Mouse (Mus musculus) megakaryocyte, embryonic 14.5 days (primary cell): ENCODE results near the gene Pla2g12a. TPM values are rescaled to one million over a fixed set of nuclear protein-coding genes. Genes with fewer than 3 reads are reported as not detected.

ENCODE experiments used
- H3K27me3 ChIP-seq: replicated peaks from 2 replicates; pipeline ENCODE3; 2012; ENCODE audit warnings: inconsistent platforms
- H3K36me3 ChIP-seq: replicated peaks from 2 replicates; pipeline ENCODE3; 2012; ENCODE audit warnings: low read length, inconsistent platforms, mixed read lengths
- H3K4me1 ChIP-seq: 2 replicates; pipeline ENCODE4 v1.6.1; 2012; ENCODE audit warnings: inconsistent platforms
- H3K4me3 ChIP-seq: replicated peaks from 2 replicates; pipeline ENCODE3; 2012; ENCODE audit warnings: moderate library complexity, mild to moderate bottlenecking, inconsistent platforms
- H3K9me3 ChIP-seq: 2 replicates; pipeline ENCODE4 v1.6.1; 2012; ENCODE audit warnings: inconsistent platforms
- FLI1 ChIP-seq: IDR thresholded peaks from 2 replicates; pipeline ENCODE4 v1.6.1; 2012; ENCODE audit warnings: low read length, inconsistent platforms, mixed read lengths
- GATA1 ChIP-seq: IDR thresholded peaks from 3 replicates; pipeline ENCODE4 v1.6.1; 2012; ENCODE audit warnings: mixed read lengths, low read length, inconsistent platforms, borderline replicate concordance
- polyA plus RNA-seq: library from polyadenylated mRNA; stranded (reverse); fragments of >175 nt; gene quantifications from 2 replicates; pipeline ENCODE4 v1.2.3, GENCODE M21; 2012; ENCODE audit warnings: low replicate concordance; ENCODE audit not compliant: insufficient read depth

Pla2g12a gene
- polyA plus RNA-seq, 1 experiment, result 103 TPM

- no peak for TF ChIP-seq GATA1
- TF ChIP-seq FLI1, result no peak
- Histone ChIP-seq H3K27me3 (no peaks in the 10 kb centered on the region), H3K36me3 (peaks cover 17% of the 10 kb centered on the region), H3K9me3 (no peaks in the 10 kb centered on the region), H3K4me3 (no peak overlapping the region), H3K4me1 (peaks cover 4% of the 10 kb centered on the region; the same call in 1 of the 2 replicates)
These were observed 40.0 kb downstream of the Pla2g12a start for GRCm38 (mm10) chr3:129918434-129918833.

DNA sequence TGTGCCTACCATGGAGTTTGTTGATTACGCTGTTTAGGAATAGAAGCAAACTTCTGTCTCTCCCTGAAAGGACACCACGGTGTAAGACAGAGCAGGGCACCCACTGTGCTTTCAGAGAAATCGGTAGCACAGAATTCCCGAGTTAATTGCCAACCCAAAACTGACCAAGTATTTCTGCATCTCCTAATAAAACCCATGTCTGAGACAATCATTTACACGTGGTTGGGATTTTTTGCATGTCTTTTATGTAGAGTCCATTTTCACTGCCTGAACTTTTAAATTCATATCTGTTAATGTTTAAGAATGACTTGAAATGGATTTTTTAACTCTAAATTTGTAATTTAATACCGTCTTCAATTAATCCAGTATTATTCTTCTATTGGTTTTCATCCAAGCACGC lies 45.2 kb downstream of the Pla2g12a start:
- TF ChIP-seq FLI1 (no peak), GATA1 (no peak)
- Histone ChIP-seq H3K36me3 (no peaks in the 10 kb centered on the region), H3K27me3 (peaks cover 3% of the 10 kb centered on the region), H3K4me1 (no peaks in the 10 kb centered on the region; the same call in 1 of the 2 replicates), H3K4me3 (no peak overlapping the region), H3K9me3 (peaks cover 27% of the 10 kb centered on the region)

DNA sequence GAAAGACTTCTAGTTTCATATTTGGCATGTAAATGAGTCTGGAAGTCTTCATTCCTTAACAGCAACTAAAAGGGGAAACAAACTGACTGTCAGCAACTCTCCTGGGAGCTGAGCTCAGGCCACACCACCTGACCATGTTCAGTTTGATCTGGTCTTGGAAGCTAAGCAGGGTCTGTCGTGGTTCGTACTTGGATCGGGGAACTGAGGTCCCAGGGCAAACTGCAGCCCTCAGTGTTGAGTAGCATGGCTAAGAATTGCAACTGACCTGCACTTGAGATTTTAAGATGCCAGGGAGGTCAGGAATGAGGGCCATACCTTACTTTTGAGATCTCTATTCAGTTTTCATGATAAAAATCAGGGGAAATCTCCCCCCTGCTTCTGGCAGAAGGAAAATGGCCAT lies 47.5 kb downstream of the Pla2g12a start:
- Histone ChIP-seq H3K9me3 (peaks cover 27% of the 10 kb centered on the region), H3K36me3 (no peaks in the 10 kb centered on the region), H3K27me3 (peaks cover 4% of the 10 kb centered on the region), H3K4me1 (no peaks in the 10 kb centered on the region), H3K4me3 (no peak overlapping the region)
- TF ChIP-seq GATA1 (no peak), FLI1 (no peak)

DNA sequence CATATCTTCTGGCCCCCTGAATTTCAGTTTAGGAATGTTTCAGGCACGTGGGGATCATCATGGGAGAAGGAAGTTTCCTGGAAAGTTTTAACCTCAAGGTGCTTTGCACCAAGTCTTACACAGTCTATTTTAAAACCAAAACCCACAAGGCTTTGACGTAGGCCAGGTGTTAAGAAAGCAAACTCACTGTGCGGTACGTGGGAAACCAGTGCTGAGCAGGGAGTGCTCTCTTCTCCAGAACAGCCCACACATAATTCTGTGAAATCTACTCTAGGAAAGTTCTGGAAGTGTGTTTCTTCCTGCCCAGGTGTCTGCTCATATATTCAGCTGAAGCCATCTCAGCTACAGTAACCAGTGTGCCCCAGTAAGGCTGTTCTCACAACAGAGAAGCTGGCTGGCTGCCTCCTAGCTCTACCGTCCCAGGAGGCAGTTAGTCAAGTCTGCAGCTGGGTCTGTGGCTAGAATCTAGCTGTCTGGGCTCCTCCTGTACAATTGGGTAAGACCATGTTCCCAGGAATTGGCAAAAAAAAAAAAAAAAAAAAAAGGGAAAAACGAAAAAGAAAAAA lies 51.9 kb downstream of the Pla2g12a start:
- H3K4me3 ChIP-seq, result no peak overlapping the region
- H3K27me3 ChIP-seq, result peaks cover 4% of the 10 kb centered on the region
- TF ChIP-seq GATA1, result no peak
- no peak for TF ChIP-seq FLI1

DNA sequence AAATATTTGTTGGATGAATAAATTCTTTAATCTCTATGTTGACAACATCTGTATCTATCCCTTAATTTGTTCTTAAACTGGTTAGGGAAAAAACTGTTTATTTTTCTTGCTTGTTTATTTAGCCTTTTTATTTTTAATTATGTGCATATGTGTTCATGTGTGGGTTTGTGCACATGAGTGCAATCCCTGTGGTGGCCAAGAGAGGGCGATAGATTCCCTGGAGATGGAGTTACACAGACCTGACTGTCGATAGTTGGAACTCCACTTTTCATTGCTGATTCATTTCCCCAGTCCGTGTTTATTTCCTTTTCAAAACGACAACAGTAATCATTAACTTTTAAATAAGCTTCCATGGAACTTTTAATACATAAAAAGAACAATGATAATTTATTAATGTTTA lies 54.0 kb downstream of the Pla2g12a start:
- TF ChIP-seq GATA1 (no peak), FLI1 (no peak)
- Histone ChIP-seq H3K4me3 (no peak overlapping the region), H3K36me3 (no peaks in the 10 kb centered on the region), H3K9me3 (no peaks in the 10 kb centered on the region), H3K4me1 (no peaks in the 10 kb centered on the region), H3K27me3 (peaks cover 1% of the 10 kb centered on the region)

More for the DNA sequence above, 51.9 kb downstream of the Pla2g12a start:
- Histone ChIP-seq H3K9me3 (peaks cover 11% of the 10 kb centered on the region), H3K4me1 (no peaks in the 10 kb centered on the region), H3K36me3 (no peaks in the 10 kb centered on the region)

- Histone ChIP-seq H3K36me3 (no peaks in the 10 kb centered on the region), H3K9me3 (no peaks in the 10 kb centered on the region), H3K27me3 (peaks cover 2% of the 10 kb centered on the region), H3K4me1 (no peaks in the 10 kb centered on the region), H3K4me3 (no peak overlapping the region)
- TF ChIP-seq GATA1 (no peak), FLI1 (no peak)
These were observed 58.2 kb downstream of the Pla2g12a start for GRCm38 (mm10) chr3:129936561-129936960.

DNA sequence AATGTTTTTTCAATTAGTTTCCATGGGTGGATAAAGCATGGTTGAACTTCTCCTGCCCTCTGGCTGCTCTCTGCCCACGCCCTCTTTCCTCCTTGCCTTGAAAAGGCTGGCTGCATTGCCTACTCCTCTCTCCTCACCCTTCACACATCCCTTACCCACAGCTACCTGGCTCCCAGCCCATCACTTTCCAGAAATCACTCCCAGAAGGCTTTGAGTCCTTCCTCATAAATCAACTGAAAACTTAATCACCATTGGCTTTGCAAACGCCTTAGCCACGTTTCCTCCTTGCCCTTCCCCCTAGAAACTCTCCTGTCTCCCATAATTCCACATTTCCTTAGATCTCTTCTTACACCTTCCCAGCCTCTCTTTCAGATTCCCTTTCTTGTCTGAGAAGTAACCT lies 59.4 kb downstream of the Pla2g12a start:
- H3K4me1 ChIP-seq, result no peaks in the 10 kb centered on the region
- TF ChIP-seq FLI1 (no peak), GATA1 (no peak)
- H3K27me3 ChIP-seq, result peaks cover 4% of the 10 kb centered on the region
- peaks cover 6% of the 10 kb centered on the region for H3K9me3 ChIP-seq
- no peak overlapping the region for H3K4me3 ChIP-seq
- no peaks in the 10 kb centered on the region for H3K36me3 ChIP-seq

- TF ChIP-seq GATA1, result no peak
- TF ChIP-seq FLI1, result no peak
- H3K27me3 ChIP-seq, result peaks cover 4% of the 10 kb centered on the region
- peaks cover 6% of the 10 kb centered on the region for H3K9me3 ChIP-seq
- no peak overlapping the region for H3K4me3 ChIP-seq
- H3K4me1 ChIP-seq, result no peaks in the 10 kb centered on the region
- H3K36me3 ChIP-seq, result no peaks in the 10 kb centered on the region
These were observed 60.7 kb downstream of the Pla2g12a start for GRCm38 (mm10) chr3:129939058-129939457.

DNA sequence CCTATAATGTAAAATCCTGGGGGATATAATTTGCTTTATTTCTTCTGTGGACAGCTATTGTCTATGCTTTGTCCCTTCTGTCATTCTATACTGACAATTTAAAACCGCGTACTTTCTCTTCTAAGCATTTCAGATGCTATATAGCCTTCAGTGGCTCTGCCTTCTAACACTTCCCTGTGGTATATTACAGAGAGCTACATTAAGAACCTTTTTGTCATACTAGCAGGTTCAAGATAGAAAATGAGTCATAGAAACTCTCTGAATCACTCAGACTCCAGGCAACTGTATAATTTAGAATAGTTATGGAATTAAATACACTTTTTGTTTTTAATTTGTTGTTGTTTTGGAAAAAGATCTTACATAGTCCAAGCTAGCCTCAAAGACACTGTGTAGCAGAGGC lies 62.4 kb downstream of the Pla2g12a start:
- Histone ChIP-seq H3K27me3 (peaks cover 5% of the 10 kb centered on the region), H3K9me3 (peaks cover 6% of the 10 kb centered on the region), H3K4me1 (no peaks in the 10 kb centered on the region), H3K36me3 (no peaks in the 10 kb centered on the region), H3K4me3 (no peak overlapping the region)
- TF ChIP-seq GATA1 (no peak), FLI1 (no peak)

- peaks cover 3% of the 10 kb centered on the region; the same call in 1 of the 2 replicates for H3K4me1 ChIP-seq
- no peak for TF ChIP-seq GATA1
- no peak for TF ChIP-seq FLI1
- H3K4me3 ChIP-seq, result no peak overlapping the region
- no peaks in the 10 kb centered on the region for H3K36me3 ChIP-seq
- H3K27me3 ChIP-seq, result peaks cover 8% of the 10 kb centered on the region
- peaks cover 6% of the 10 kb centered on the region for H3K9me3 ChIP-seq
These were observed 62.9 kb downstream of the Pla2g12a start for GRCm38 (mm10) chr3:129941291-129941690.

DNA sequence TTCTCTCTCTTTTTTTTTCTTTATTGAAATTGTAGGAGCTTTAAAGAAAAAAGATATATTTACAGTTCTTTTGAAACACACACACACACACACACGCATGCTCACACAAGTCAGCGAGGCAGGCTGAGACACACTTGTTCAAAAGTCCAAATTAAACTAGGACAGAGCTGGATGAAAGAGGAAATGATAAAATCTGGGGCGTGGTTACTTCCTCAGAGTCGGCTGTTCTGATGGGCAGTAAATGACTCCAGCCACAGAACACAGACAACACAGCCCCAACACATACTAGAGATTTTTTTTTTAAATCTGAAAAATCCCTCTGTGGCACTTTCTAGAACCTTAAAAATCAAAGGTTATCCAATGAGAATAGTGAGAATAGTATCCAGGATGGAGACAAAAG lies 65.4 kb downstream of the Pla2g12a start:
- Histone ChIP-seq H3K4me1 (peaks cover 7% of the 10 kb centered on the region), H3K4me3 (no peak overlapping the region), H3K36me3 (no peaks in the 10 kb centered on the region), H3K27me3 (peaks cover 20% of the 10 kb centered on the region), H3K9me3 (peaks cover 6% of the 10 kb centered on the region)
- TF ChIP-seq FLI1 (no peak), GATA1 (no peak)

Other genes with a start within 250 kb of the Pla2g12a start
- gene Egf, start 123.3 kb upstream of the Pla2g12a start, polyA plus RNA-seq, result 0.07 TPM in 1 of 2 replicates, not detected in the other
- not detected in 2 replicates for gene Lrit3, start 74.6 kb upstream of the Pla2g12a start, polyA plus RNA-seq
- gene Rrh, start 56.0 kb upstream of the Pla2g12a start, polyA plus RNA-seq, result not detected in 2 replicates
- gene Gar1, start 47.2 kb upstream of the Pla2g12a start, polyA plus RNA-seq, result 15.5 and 64.1 TPM in 2 replicates
- gene Cfi, start 42.7 kb upstream of the Pla2g12a start, polyA plus RNA-seq, result not detected in 2 replicates
- gene Casp6, start 22.8 kb downstream of the Pla2g12a start, polyA plus RNA-seq, result 1.3 and 38.3 TPM in 2 replicates
- gene Mcub, start 91.6 kb downstream of the Pla2g12a start, polyA plus RNA-seq, result 0.12 TPM in 1 of 2 replicates, not detected in the other
- gene Sec24b, start 182.9 kb downstream of the Pla2g12a start, polyA plus RNA-seq, result 52.7 and 60.4 TPM in 2 replicates